Mouse (Mus musculus): ENCODE results near the gene Nat10. TPM values are rescaled to one million over a fixed set of nuclear protein-coding genes. Genes with fewer than 3 reads are reported as not detected.

Gene Nat10
- polyA plus RNA-seq, 1 experiment from 2014 or later = 17.3 TPM

- Histone ChIP-seq H3K9ac (no peak overlapping the region), H3K4me3 (no peak overlapping the region), H3K36me3 (no peaks in the 10 kb centered on the region), H3K9me3 (no peaks in the 10 kb centered on the region), H3K4me2 (no peak overlapping the region), H3K4me1 (replicated peaks) (peaks cover 39% of the 10 kb centered on the region), H3K27ac (replicated peaks) (no peak overlapping the region), H3K27me3 (no peaks in the 10 kb centered on the region)
- WGBS = 77% methylated on average over 7 of the region's 7 CpGs
- ATAC-seq (ENCODE audit: low read depth) = no peak
Observed at GRCm38 (mm10) chr2:103672573-103673119, 88.4 kb downstream of the Nat10 start.

Other genes starting within 250 kb of the Nat10 start
- gene Abtb2, start 195.0 kb downstream of the Nat10 start, polyA plus RNA-seq (2015; fragmentation: Nextera tagmentation; extraction: Ambion mirVana) = 12.1 and 13.2 TPM in 2 replicates
- 412 and 425 TPM in 2 replicates for gene Caprin1, start 36.4 kb upstream of the Nat10 start, polyA plus RNA-seq (2015; fragmentation: Nextera tagmentation; extraction: Ambion mirVana)
- 58.0 and 59.2 TPM in 2 replicates for gene Lmo2, start 196.7 kb upstream of the Nat10 start, polyA plus RNA-seq (2015; fragmentation: Nextera tagmentation; extraction: Ambion mirVana)